Mouse (Mus musculus) c-Kit-positive CD71-positive TER-119-positive erythroid progenitor cells, embryonic 14.5 days (primary cell): Measurements from ENCODE around the gene Gzmn.
"Not testable (repeated sequence)": the region's sequence is repeated elsewhere in the genome, so short reads cannot be mapped to it uniquely, and the experiment has no call there.

Experiments
- DNase-seq: peaks from one replicate; pipeline ENCODE4 v3.0.0-alpha.2; 2013; ENCODE audit warnings: low spot score

Gene Gzmn

GRCm38 (mm10) chr14:56174499-56174898, at the start of gene Gzmn:
Gzmn (minus strand) TSS chr14:56174599.
- DNase-seq, result no peak

GRCm38 (mm10) chr14:56211317-56211716, 36.9 kb upstream of the Gzmn start, which contains the start of gene Gzmf:
Gzmf (minus strand) TSS chr14:56211417.
- no peak for DNase-seq

- DNase-seq, result no peak
These were observed 31.2 kb upstream of the Gzmn start for GRCm38 (mm10) chr14:56205613-56206012.

GRCm38 (mm10) chr14:56205021-56205420, 30.6 kb upstream of the Gzmn start:
- not testable (repeated sequence) for DNase-seq

GRCm38 (mm10) chr14:56203975-56204374, 29.6 kb upstream of the Gzmn start:
- peak; percentile 52 for DNase-seq

GRCm38 (mm10) chr14:56186946-56187345, 12.5 kb upstream of the Gzmn start:
- DNase-seq, result no peak

- DNase-seq, result no peak
These were observed 12.1 kb upstream of the Gzmn start for GRCm38 (mm10) chr14:56186521-56186920.

GRCm38 (mm10) chr14:56177651-56178050, 3.3 kb upstream of the Gzmn start:
- DNase-seq, result peak; percentile 9

GRCm38 (mm10) chr14:56173396-56173795, 1.0 kb downstream of the Gzmn start:
- no peak for DNase-seq

- DNase-seq, result no peak
These were observed 1.7 kb downstream of the Gzmn start for GRCm38 (mm10) chr14:56172744-56173143.

- no peak for DNase-seq
These were observed 6.4 kb downstream of the Gzmn start for GRCm38 (mm10) chr14:56168009-56168408.

- no peak for DNase-seq
These were observed 12.3 kb downstream of the Gzmn start for GRCm38 (mm10) chr14:56162109-56162508.

GRCm38 (mm10) chr14:56159479-56159878, 14.9 kb downstream of the Gzmn start, which contains the start of gene Gzmg:
Gzmg (minus strand) TSS chr14:56159579.
- not testable (repeated sequence) for DNase-seq

- no peak for DNase-seq
These were observed 19.1 kb downstream of the Gzmn start for GRCm38 (mm10) chr14:56155340-56155739.

GRCm38 (mm10) chr14:56133675-56134074, 40.7 kb downstream of the Gzmn start:
- DNase-seq, result not testable (repeated sequence)

- DNase-seq, result not testable (repeated sequence)
These were observed 41.9 kb downstream of the Gzmn start, which contains the start of gene Gzmd for GRCm38 (mm10) chr14:56132508-56132907. Gzmd (minus strand) TSS chr14:56132608.

GRCm38 (mm10) chr14:56128341-56128740, 46.1 kb downstream of the Gzmn start:
- DNase-seq, result peak; percentile 2

GRCm38 (mm10) chr14:56123516-56123915, 50.9 kb downstream of the Gzmn start:
- DNase-seq, result no peak

GRCm38 (mm10) chr14:56120525-56120924, 53.9 kb downstream of the Gzmn start, which contains the start of gene Gzme:
Gzme (minus strand) TSS chr14:56120625.
- DNase-seq, result no peak
